Comparison of ENCODE assay signal across 9 mouse cellular contexts in the genomic region with DNA sequence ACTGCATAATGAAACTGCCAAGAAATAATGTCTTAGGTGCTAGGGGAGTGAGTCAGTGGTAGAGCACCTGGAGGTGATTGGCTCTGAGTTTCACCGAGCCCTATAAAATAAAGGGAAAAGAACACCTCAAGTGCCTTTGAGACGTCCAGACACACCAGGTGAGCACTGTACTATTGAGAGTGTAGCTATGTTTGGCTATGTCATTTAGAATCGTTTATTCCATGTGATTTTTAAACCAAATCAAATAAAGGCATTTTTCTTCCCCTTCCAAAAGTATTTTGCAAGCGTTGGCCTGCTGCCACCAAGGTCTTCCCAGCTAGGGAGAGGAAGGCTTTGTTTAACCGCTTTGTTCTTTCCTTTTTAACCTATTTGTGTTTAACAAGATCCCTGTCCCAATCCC. TPM values are rescaled to one million over a fixed set of nuclear protein-coding genes. Genes with fewer than 3 reads are reported as not detected.
A peak's percentile ranks its signal among the peaks of the same experiment; 100 is the strongest.
DNase-seq lines count a peak whose midpoint lies in the region; ATAC-seq lines count a peak whose summit lies in the region.
"Had no signal": no experiment of that assay in that cellular context is flagged by ENCODE, and none has a peak within 500 bp of the region (broad histone marks: within the 10 kb centered on the region; RNA-seq: fewer than 3 reads in every experiment).

No protein-coding gene starts in this region.

- WGBS in forebrain, embryonic 10.5 days: 61% methylated on average over 5 of the region's 5 CpGs
- WGBS in forebrain, embryonic 11.5 days: 62% methylated on average over 5 of the region's 5 CpGs
- WGBS in hindbrain, embryonic 15.5 days: 55% methylated on average over 5 of the region's 5 CpGs

- peak overlapping the region; percentile 47; the same call in 1 of the 2 replicates for H3K4me3 ChIP-seq in forebrain, embryonic 10.5 days
- H3K4me3 ChIP-seq in forebrain, embryonic 11.5 days (ENCODE audit: low read depth, low read length): no peak overlapping the region
- peak overlapping the region; percentile 39 for H3K4me3 ChIP-seq in hindbrain, embryonic 15.5 days

- H3K27me3 ChIP-seq in forebrain, embryonic 10.5 days (ENCODE audit: poor library complexity, severe bottlenecking): no peaks in the 10 kb centered on the region
- no peaks in the 10 kb centered on the region for H3K27me3 ChIP-seq in forebrain, embryonic 11.5 days (ENCODE audit: control insufficient read depth, insufficient read depth, low read length)
- H3K27me3 ChIP-seq in hindbrain, embryonic 15.5 days: no peaks in the 10 kb centered on the region

- no peaks in the 10 kb centered on the region for H3K9me3 ChIP-seq in forebrain, embryonic 10.5 days
- no peaks in the 10 kb centered on the region for H3K9me3 ChIP-seq in forebrain, embryonic 11.5 days (ENCODE audit: control insufficient read depth, low read length)
- no peaks in the 10 kb centered on the region for H3K9me3 ChIP-seq in hindbrain, embryonic 15.5 days

- no peak overlapping the region; the same call in 1 of the 2 replicates for H3K4me2 ChIP-seq in forebrain, embryonic 11.5 days (ENCODE audit: low read depth, low read length, severe bottlenecking)
- peak overlapping the region; percentile 64 for H3K4me2 ChIP-seq in hindbrain, embryonic 15.5 days

- no peak for ATAC-seq in forebrain, embryonic 11.5 days (replicated peaks; ENCODE audit: low FRiP score)
- no peak for ATAC-seq in hindbrain, embryonic 15.5 days (ENCODE audit: low FRiP score, low read depth)
- no peak for ATAC-seq in megakaryocyte progenitor cell, adult 5-6 weeks (replicated peaks; ENCODE audit: poor library complexity)

- DNase-seq in forebrain, embryonic 10.5 days (ENCODE audit: extremely low spot score, low spot score): no peak
- no peak for DNase-seq in forebrain, embryonic 11.5 days (ENCODE audit: low spot score)
- DNase-seq in adrenal gland, adult 2 months: peak; percentile 69
- DNase-seq in lung, postnatal 14 days: peak; percentile 61
- DNase-seq in frontal cortex, postnatal 10 days (ENCODE audit: low spot score in 2 of 2): no peak
- no peak for DNase-seq in left cerebral cortex, adult 11 months (ENCODE audit: low spot score)

- peaks cover 7% of the 10 kb centered on the region; the same call in 1 of the 2 replicates for H3K4me1 ChIP-seq in forebrain, embryonic 10.5 days
- H3K4me1 ChIP-seq in forebrain, embryonic 11.5 days (replicated peaks; ENCODE audit: control insufficient read depth, insufficient read depth, low read length): no peaks in the 10 kb centered on the region
- H3K4me1 ChIP-seq in hindbrain, embryonic 15.5 days (replicated peaks): no peaks in the 10 kb centered on the region

- no peak overlapping the region for H3K9ac ChIP-seq in forebrain, embryonic 11.5 days (ENCODE audit: low read length)
- H3K9ac ChIP-seq in hindbrain, embryonic 15.5 days: no peak overlapping the region; the same call in 1 of the 2 replicates

- H3K27ac ChIP-seq in forebrain, embryonic 10.5 days: no peak overlapping the region
- H3K27ac ChIP-seq in forebrain, embryonic 11.5 days (ENCODE audit: low read depth, low read length): no peak overlapping the region
- no peak overlapping the region for H3K27ac ChIP-seq in hindbrain, embryonic 15.5 days (replicated peaks)

- H3K36me3 ChIP-seq in forebrain, embryonic 10.5 days (replicated peaks): no peaks in the 10 kb centered on the region
- no peaks in the 10 kb centered on the region for H3K36me3 ChIP-seq in forebrain, embryonic 11.5 days (ENCODE audit: control insufficient read depth, insufficient read depth, low read length)
- no peaks in the 10 kb centered on the region for H3K36me3 ChIP-seq in hindbrain, embryonic 15.5 days

RNA-seq across cellular contexts. Expression of gene Rgn, which starts 2.0 kb away (rescaled TPM):
- 0.16 and 0.17 TPM in 2 replicates for polyA plus RNA-seq in forebrain, embryonic 10.5 days (2016; fragmentation: Nextera tagmentation; extraction: Ambion mirVana)
- 0.15 and 0.28 TPM in 2 replicates for polyA plus RNA-seq in forebrain, embryonic 11.5 days (2014; fragmentation: Nextera tagmentation; extraction: Ambion mirVana)
- total RNA-seq in adrenal gland, adult 2 months (2021): 1 to 10 TPM in 1 of 2 experiments, under 1 TPM in 1; 0.93 to 4.7 TPM
- polyA plus RNA-seq in adrenal gland, adult 2 months (2012; rRNA removed): 0.08 and 0.13 TPM in 2 replicates
- polyA plus RNA-seq in hindbrain, embryonic 15.5 days (2015; fragmentation: Nextera tagmentation; extraction: Ambion mirVana): 0.45 and 0.67 TPM in 2 replicates
- not detected in 2 replicates for total RNA-seq in megakaryocyte progenitor cell, adult 5-6 weeks (2015)
- total RNA-seq in megakaryocyte progenitor cell, adult 5-6 weeks (2017): not detected in 2 replicates
- polyA plus RNA-seq: C2C12 had no signal

Comparison
In these comparisons a context has a peak if more than half of its experiments do, and no peak if none do; other contexts are left out.
1. DNase-seq: peak in adrenal gland, adult 2 months (single experiment) and lung, postnatal 14 days (single experiment); none in forebrain, embryonic 10.5 days (single experiment), forebrain, embryonic 11.5 days (single experiment), frontal cortex, postnatal 10 days (0 of 2) and left cerebral cortex, adult 11 months (single experiment).